In the genomic region with DNA sequence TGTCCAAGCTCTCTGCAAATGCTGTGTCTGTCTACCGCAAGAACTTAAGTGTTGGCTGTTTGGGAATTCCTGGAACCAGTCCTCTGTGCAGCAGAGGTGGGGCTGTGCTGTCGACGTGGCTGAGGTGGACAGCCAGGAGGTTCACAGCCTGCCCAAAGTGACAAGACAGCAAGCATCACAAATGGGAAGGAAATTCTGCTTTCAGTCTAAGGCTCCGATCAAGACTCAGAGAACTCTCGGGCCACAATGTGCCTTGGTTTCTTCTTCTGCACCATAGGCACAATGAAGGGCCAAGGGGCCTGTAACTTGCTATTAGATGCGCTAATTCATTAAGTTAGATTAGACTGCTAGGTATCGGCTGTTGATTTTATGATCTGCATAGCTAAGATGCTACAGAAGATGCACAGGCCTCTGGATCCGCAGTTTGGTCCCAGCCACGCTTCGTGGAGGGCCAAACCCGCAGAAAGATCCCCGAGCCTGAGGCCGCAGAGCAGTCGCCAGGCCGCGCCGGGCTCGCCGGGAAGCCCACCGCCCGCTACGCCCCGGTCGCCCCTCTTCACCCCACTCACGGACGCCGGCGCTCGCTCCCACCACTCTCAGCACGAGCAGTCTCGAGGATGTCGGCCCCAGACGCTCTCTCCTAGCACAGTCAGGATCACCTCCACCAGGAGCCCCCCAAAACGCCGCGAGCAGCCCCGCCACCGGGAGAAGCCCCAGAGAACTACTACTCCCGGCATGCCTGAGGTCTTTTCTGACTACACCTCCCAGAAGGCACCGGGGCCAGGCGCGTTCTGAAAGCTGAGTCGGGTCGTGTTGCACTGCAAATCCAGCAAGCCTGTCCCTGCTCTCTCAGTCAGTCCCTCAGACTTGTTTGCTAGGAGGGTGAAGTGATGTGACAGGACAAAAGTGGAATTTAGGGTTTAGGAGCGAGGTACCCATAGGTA, we compare ENCODE assay signal across 7 mouse cellular contexts. TPM values are rescaled to one million over a fixed set of nuclear protein-coding genes. Genes with fewer than 3 reads are reported as not detected.
DNase-seq lines count a peak whose midpoint lies in the region; ATAC-seq and TF ChIP-seq lines count a peak whose summit lies in the region.

A gene (minus strand): TSS at position 715 of the 944 bp plus-strand sequence.

- H3K4me3 ChIP-seq in embryonic facial prominence, embryonic 10.5 days: peak within 1 kb of the TSS; percentile 86
- peak within 1 kb of the TSS; percentile 86 for H3K4me3 ChIP-seq in kidney, adult 2 months (ENCODE audit: insufficient read depth, low read depth, low read length)
- peak within 1 kb of the TSS; percentile 72 for H3K4me3 ChIP-seq in limb, embryonic 11.5 days (ENCODE audit: low read depth, low read length)
- H3K4me3 ChIP-seq in midbrain, embryonic 13.5 days (replicated peaks): peak within 1 kb of the TSS; percentile 61

- peak; percentile 82 for DNase-seq in adrenal gland, postnatal 25 days
- DNase-seq in embryonic facial prominence, embryonic 10.5 days (ENCODE audit: low spot score): peak; percentile 92
- peak; percentile 89 to 94 for DNase-seq in heart, adult 18-20 months
- DNase-seq in kidney, adult 2 months: peak; percentile 90
- DNase-seq in limb, embryonic 11.5 days (ENCODE audit: low spot score): peak; percentile 95
- peak; percentile 45 for DNase-seq in spleen, adult 12 weeks (ENCODE audit: low spot score)

- WGBS in embryonic facial prominence, embryonic 10.5 days: under 1% methylated on average over 45 of the region's 45 CpGs
- 2% methylated on average over 45 of the region's 45 CpGs for WGBS in kidney, adult 2 months
- WGBS in limb, embryonic 11.5 days: 2% methylated on average over 41 of the region's 45 CpGs
- WGBS in midbrain, embryonic 13.5 days: 2% methylated on average over 43 of the region's 45 CpGs

- peak within 1 kb of the TSS; percentile 76 for H3K4me2 ChIP-seq in limb, embryonic 11.5 days (ENCODE audit: low read depth, severe bottlenecking)
- peak within 1 kb of the TSS; percentile 65 for H3K4me2 ChIP-seq in midbrain, embryonic 13.5 days (replicated peaks)

- H3K27ac ChIP-seq in embryonic facial prominence, embryonic 10.5 days (replicated peaks): peak within 1 kb of the TSS; percentile 94
- H3K27ac ChIP-seq in kidney, adult 2 months (ENCODE audit: insufficient read depth, low read depth, low read length): peak within 1 kb of the TSS; percentile 13; the same call in 1 of the 2 replicates
- no peak within 1 kb of the TSS for H3K27ac ChIP-seq in limb, embryonic 11.5 days (replicated peaks; ENCODE audit: low read depth, low read length)
- peak within 1 kb of the TSS; percentile 67 for H3K27ac ChIP-seq in midbrain, embryonic 13.5 days

- peaks cover 42% of the 10 kb centered on the region for H3K36me3 ChIP-seq in embryonic facial prominence, embryonic 10.5 days (replicated peaks)
- no peaks in the 10 kb centered on the region for H3K36me3 ChIP-seq in kidney, adult 2 months (ENCODE audit: control insufficient read depth, insufficient read depth, low read length)
- H3K36me3 ChIP-seq in limb, embryonic 11.5 days (ENCODE audit: control insufficient read depth, insufficient read depth, low read length): peaks cover 8% of the 10 kb centered on the region; the same call in 1 of the 2 replicates
- H3K36me3 ChIP-seq in midbrain, embryonic 13.5 days: peaks cover 34% of the 10 kb centered on the region

- no peak for TF ChIP-seq CTCF in kidney, adult 2 months (conservative IDR thresholded peaks at IDR 0.05; ENCODE audit: insufficient read depth, insufficient read length, low read depth, low read length)

- peak within 1 kb of the TSS; percentile 84 for H3K9ac ChIP-seq in limb, embryonic 11.5 days (ENCODE audit: low read length)
- H3K9ac ChIP-seq in midbrain, embryonic 13.5 days (replicated peaks): peak within 1 kb of the TSS; percentile 79

- peak; percentile 96 for ATAC-seq in limb, embryonic 11.5 days (ENCODE audit: insufficient number of reproducible peaks, low FRiP score, low TSS enrichment, low read depth)
- ATAC-seq in midbrain, embryonic 13.5 days: peak; percentile 97

- H3K27me3 ChIP-seq in embryonic facial prominence, embryonic 10.5 days (replicated peaks; ENCODE audit: low read depth, poor library complexity, severe bottlenecking): no peaks in the 10 kb centered on the region
- H3K27me3 ChIP-seq in kidney, adult 2 months (replicated peaks; ENCODE audit: control insufficient read depth, insufficient read depth, low read length): no peaks in the 10 kb centered on the region
- H3K27me3 ChIP-seq in limb, embryonic 11.5 days (ENCODE audit: control insufficient read depth, insufficient read depth, low read length): no peaks in the 10 kb centered on the region
- no peaks in the 10 kb centered on the region for H3K27me3 ChIP-seq in midbrain, embryonic 13.5 days

- peaks cover 2% of the 10 kb centered on the region for H3K9me3 ChIP-seq in embryonic facial prominence, embryonic 10.5 days
- H3K9me3 ChIP-seq in limb, embryonic 11.5 days (ENCODE audit: control insufficient read depth, low read length): no peaks in the 10 kb centered on the region
- H3K9me3 ChIP-seq in midbrain, embryonic 13.5 days: no peaks in the 10 kb centered on the region

- no peak for TF ChIP-seq POLR2A in kidney, adult 2 months (IDR thresholded peaks at IDR 0.05; ENCODE audit: low read depth, low read length)

- H3K4me1 ChIP-seq in embryonic facial prominence, embryonic 10.5 days: peaks cover 10% of the 10 kb centered on the region
- H3K4me1 ChIP-seq in kidney, adult 2 months (ENCODE audit: control insufficient read depth, insufficient read depth, low read length): no peaks in the 10 kb centered on the region; the same call in 1 of the 2 replicates
- peaks cover 3% of the 10 kb centered on the region; the same call in 1 of the 2 replicates for H3K4me1 ChIP-seq in limb, embryonic 11.5 days (ENCODE audit: control insufficient read depth, insufficient read depth, low read length)
- H3K4me1 ChIP-seq in midbrain, embryonic 13.5 days (replicated peaks): peaks cover 16% of the 10 kb centered on the region

RNA-seq across cellular contexts. Expression of the gene that starts here (rescaled TPM):
- total RNA-seq in adrenal gland, postnatal 25 days (2021): 5.5 and 5.6 TPM in 2 replicates
- 33.3 and 34.1 TPM in 2 replicates for polyA plus RNA-seq in embryonic facial prominence, embryonic 10.5 days (2016; fragmentation: Nextera tagmentation; extraction: Ambion mirVana)
- 1 to 10 TPM; 2.1 to 3.6 TPM for total RNA-seq in heart, adult 18-20 months (2021)
- polyA plus RNA-seq in kidney, adult 2 months (2012; rRNA removed): 1.2 and 1.4 TPM in 2 replicates
- polyA plus RNA-seq in limb, embryonic 11.5 days (2014; fragmentation: Nextera tagmentation; extraction: Ambion mirVana): 44.3 and 50.6 TPM in 2 replicates
- 54.6 and 55.4 TPM in 2 replicates for polyA plus RNA-seq in midbrain, embryonic 13.5 days (2015; fragmentation: Nextera tagmentation; extraction: Ambion mirVana)

Comparison
In these comparisons a context has a peak if more than half of its experiments do, and no peak if none do; other contexts are left out.
1. RNA of the gene that starts here (polyA plus RNA-seq): 54.6 to 55.4 TPM in midbrain, embryonic 13.5 days, 44.3 to 50.6 TPM in limb, embryonic 11.5 days and 33.3 to 34.1 TPM in embryonic facial prominence, embryonic 10.5 days; 1.2 to 1.4 TPM in kidney, adult 2 months; every median in the first group is over 10 times any median in the second.
2. DNase-seq: peak in every context shown above with its lines; median percentile 95 in limb, embryonic 11.5 days; 92 in embryonic facial prominence, embryonic 10.5 days; 92 in heart, adult 18-20 months; 90 in kidney, adult 2 months; 82 in adrenal gland, postnatal 25 days; 45 in spleen, adult 12 weeks.
3. Peak in every context shown above with its lines, with median percentiles within 50 percentile points of each other: H3K4me3 ChIP-seq.